Mouse (Mus musculus) left cerebral cortex, postnatal 25 days (tissue): ENCODE results near the gene BC030867. TPM values are rescaled to one million over a fixed set of nuclear protein-coding genes. Genes with fewer than 3 reads are reported as not detected.

Source experiments
- DNase-seq, 2 experiments: peaks; one replicate each; pipeline ENCODE4 v3.0.0; 2022; ENCODE audit warnings: low spot score in 2 of 2, mixed read lengths in 1 of 2
- intact Hi-C: fragments of 180-260 bp; cut with DNase I; formaldehyde crosslinking; loops from one replicate; pipeline ENCODE4 v1.15.1; 2025
- total RNA-seq, 2 experiments: library from RNA; stranded (reverse); gene quantifications; 2 replicates each; pipeline ENCODE4 v1.2.3; 2021

BC030867 gene
- total RNA-seq, 2 experiments from 2014 or later = 0.94 to 1.1 TPM

DNA sequence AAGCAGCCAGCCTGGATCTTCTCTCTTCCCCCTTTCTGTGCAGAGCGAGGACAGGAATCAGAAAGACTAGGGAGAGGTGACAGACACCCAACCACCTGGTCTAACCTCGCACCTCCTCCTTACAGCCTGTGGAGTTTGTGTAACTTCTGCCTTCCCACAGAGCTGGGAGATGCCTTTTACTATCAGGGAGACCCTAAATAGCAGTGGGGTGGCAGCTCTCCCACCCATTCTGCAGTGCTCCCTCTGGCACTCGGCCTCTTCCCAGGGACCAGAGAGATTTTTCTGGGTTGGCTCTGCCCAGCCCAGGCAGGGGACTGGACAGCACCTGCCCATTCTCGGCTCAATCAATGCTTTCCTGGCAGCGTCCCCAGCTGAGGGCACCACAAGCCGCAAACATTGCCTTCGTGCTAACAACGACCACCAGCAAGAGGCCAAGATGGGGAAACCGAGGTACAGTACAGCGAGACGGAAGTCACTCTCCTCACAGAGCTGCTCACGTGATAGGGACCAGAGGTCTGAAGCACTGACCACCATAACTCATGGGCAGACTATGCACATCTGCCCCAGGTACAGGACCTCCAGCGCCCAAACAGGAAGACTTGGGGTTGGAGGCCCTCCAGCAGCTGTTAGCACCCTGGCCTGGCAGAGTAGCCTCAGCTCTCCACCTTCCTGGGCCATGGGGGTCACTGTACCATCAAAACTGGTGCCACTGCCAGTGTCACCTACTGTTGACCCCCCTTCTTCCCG is 29.3 kb upstream of the BC030867 start:
- peak in 1 of 2 experiments; percentile 83 for DNase-seq
- intact Hi-C loops = loop anchor here (2.0 kb wide), 2 partner anchors 19 to 25 kb away; no protein-coding TSS in a partner anchor

GRCm38 (mm10) chr11:102219994-102220346 is 28.7 kb upstream of the BC030867 start:
- no peak for DNase-seq
- intact Hi-C loops = loop anchor here (2.0 kb wide), 2 partner anchors 19 to 25 kb away; no protein-coding TSS in a partner anchor

DNA sequence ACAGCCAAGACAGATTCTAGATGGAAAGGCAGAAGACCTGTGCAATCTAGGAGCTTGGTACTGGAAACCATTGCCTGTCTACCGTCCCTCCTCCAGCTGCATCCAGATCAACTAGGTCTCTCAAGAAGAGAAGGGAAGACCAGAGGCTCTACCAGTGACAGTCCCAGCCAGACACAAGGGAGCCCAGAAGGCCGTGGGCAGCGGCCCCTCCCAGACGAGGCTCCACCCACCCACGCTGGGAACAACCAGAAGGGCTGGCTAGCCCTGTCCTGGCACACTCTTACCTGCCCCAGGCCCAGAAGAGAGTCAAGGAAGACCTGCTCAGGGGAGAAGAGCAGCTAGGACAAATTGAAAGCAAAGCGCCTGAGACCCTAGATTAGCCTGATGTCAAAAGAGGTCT is 28.2 kb upstream of the BC030867 start:
- intact Hi-C loops = no loop called here

GRCm38 (mm10) chr11:102221243-102221953 is 27.3 kb upstream of the BC030867 start:
- intact Hi-C loops = no loop called here
- no peak for DNase-seq

More for the DNA sequence above, 28.2 kb upstream of the BC030867 start:
- peak in 1 of 2 experiments; percentile 45 for DNase-seq

GRCm38 (mm10) chr11:102221954-102222351 is 26.7 kb upstream of the BC030867 start:
- no peak for DNase-seq
- intact Hi-C loops = no loop called here

GRCm38 (mm10) chr11:102223166-102223565 is 25.5 kb upstream of the BC030867 start:
- intact Hi-C loops = no loop called here
- no peak for DNase-seq

- DNase-seq = no peak
- intact Hi-C loops = no loop called here
Measured at GRCm38 (mm10) chr11:102224686-102225085, 24.0 kb upstream of the BC030867 start.

- intact Hi-C loops = no loop called here
- no peak for DNase-seq
Measured at GRCm38 (mm10) chr11:102225221-102225620, 23.5 kb upstream of the BC030867 start.

- intact Hi-C loops = no loop called here
- no peak for DNase-seq
Measured at GRCm38 (mm10) chr11:102226067-102226978, 22.4 kb upstream of the BC030867 start.

- peak in 1 of 2 experiments; percentile 60 for DNase-seq
- intact Hi-C loops = loop anchor here (1.0 to 2.0 kb wide), 2 partner anchors 26 to 39 kb away; partner anchors contain the start of gene G6pc3
Measured at GRCm38 (mm10) chr11:102227270-102228190, 21.2 kb upstream of the BC030867 start.

GRCm38 (mm10) chr11:102228191-102228545 is 20.5 kb upstream of the BC030867 start:
- no peak for DNase-seq
- intact Hi-C loops = loop anchor here (2.0 kb wide), 1 partner anchor 39 kb away; the partner anchor contains the start of gene G6pc3

DNA sequence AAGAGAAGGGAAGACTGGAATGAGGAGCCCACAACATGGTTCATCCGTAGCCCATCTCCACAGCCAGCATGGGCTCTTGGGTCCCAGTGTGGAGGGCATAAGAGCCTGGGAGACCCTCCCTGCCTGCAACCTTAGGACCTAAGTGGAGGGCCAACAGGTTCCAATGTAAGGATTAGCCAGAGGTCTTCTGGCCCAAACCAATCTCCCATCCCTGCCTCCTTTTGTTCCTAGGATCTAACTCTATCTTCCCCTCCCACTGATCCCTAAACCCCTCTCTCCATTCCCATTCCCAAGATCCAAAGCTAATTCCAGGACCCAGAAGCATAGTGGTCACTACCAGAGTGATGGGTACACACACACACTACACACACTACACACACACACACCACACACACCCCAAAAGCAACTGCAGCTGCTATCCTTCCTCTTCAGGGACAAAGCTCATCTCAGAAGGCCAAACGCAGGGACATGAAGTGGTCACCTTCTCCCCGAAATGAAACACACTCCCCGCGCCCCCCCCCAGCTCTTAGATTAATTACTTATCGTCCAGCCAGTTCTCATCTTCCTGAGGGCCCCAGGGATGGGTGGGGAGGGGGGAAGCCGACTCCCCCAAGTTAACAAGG is 19.9 kb upstream of the BC030867 start:
- no peak for DNase-seq
- intact Hi-C loops = loop anchor here (2.0 kb wide), 1 partner anchor 40 kb away; the partner anchor contains the start of gene G6pc3

DNA sequence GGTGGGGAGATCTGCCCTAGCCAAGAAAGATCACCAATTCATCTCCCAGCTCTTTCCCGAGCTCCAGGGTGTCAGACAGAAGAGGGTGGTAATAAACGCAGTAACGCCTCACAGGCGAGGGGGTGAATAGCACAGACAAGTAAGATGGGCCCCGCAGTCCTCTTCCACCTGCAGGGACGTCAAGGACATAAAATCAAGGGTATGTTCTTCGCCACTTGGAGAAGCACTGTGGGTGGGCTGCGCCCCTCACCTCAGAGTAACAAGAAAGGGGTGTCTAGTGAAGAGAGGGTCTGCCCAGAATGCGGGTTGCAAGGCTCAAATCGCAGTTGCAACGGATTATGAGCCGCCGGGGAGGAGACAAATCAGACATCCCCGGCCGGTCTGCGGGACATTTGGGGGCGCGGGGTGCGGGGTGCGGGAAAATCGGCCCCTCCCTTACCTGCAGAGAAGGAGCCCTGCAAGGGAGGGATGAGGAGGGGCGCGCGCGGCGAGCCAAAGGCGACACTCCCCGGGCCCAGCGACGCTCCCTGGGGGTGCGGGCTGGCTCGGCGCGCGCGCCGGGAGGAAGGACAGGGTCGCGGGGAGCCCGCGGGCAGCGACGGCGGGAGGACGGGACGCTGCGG is 19.2 kb upstream of the BC030867 start:
- DNase-seq = peak in 1 of 2 experiments; percentile 52
- intact Hi-C loops = loop anchor here (2.0 kb wide), 1 partner anchor 41 kb away; the partner anchor contains the start of gene G6pc3

DNA sequence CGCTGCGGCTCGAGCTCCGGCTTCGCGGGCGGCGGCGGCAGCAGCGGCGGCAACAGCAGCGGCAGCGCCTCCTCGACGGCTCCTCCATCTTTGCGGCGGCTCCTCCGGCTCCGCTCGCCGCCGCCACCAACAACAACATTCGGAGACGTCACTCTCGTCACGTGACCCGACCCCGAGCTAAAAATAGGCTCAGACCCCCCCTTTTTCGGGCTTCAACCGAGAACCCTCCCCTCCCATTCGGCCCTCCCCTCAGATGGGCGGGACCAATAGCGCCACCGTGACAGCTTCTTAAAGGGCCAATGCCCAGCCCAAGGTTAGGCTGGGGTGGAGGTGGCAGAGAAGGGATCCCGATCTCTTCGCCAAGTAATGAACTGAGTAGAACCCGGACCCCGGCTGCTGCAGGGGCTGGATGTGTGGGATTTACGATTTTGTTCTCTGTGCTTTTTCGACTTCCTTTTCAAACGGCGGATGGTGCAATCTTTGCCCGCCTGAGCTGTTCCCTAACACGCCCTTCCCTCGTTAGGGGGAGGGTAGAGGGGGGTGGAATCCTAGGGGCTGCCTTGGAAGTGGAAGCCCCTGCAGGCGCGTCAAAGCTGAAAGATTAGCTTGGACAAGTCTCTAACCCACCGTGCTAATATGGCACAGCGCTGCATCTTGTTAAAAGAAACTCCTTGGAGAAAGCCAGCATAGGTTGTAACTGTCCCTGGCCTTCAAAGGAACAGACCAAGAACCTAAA is 18.5 kb upstream of the BC030867 start, which contains the start of gene Hdac5:
Gene Hdac5 (minus strand): TSS at position 161 of the 736 bp plus-strand sequence.
- intact Hi-C loops = loop anchor here (1.0 to 2.0 kb wide), 2 partner anchors 12 to 15 kb away; no protein-coding TSS in a partner anchor
- DNase-seq = peak; percentile 97 to 99

- no peak for DNase-seq
- intact Hi-C loops = no loop called here
Measured at GRCm38 (mm10) chr11:102236022-102236421, 12.7 kb upstream of the BC030867 start.

- DNase-seq = no peak
- intact Hi-C loops = no loop called here
Measured at GRCm38 (mm10) chr11:102240636-102241035, 8.0 kb upstream of the BC030867 start.

- DNase-seq = no peak
- intact Hi-C loops = no loop called here
Measured at GRCm38 (mm10) chr11:102241246-102241645, 7.4 kb upstream of the BC030867 start.
